Mouse (Mus musculus) hindbrain, embryonic 11.5 days (tissue): ENCODE data around the gene Flcn. TPM values are rescaled to one million over a fixed set of nuclear protein-coding genes. Genes with fewer than 3 reads are reported as not detected.

Experiments used
- ATAC-seq: fragments of 200-750 bp; cut with Nextera tagmentation; 2 replicates; pipeline ENCODE4 v1.8.0; 2017; ENCODE audit warnings: mild to moderate bottlenecking, moderate TSS enrichment, moderate library complexity; ENCODE audit not compliant: low FRiP score
- DNase-seq: peaks from one replicate; pipeline ENCODE4 v3.0.0-alpha.2; 2015; ENCODE audit warnings: low spot score
- H3K27ac ChIP-seq: fragments of 300-500 bp; sonication (generic); 2 replicates; pipeline ENCODE4 v1.5.1; 2014; ENCODE audit warnings: mild to moderate bottlenecking, low read depth, low read length
- H3K27me3 ChIP-seq: fragments of 300-500 bp; sonication (generic); 2 replicates; pipeline ENCODE4 v1.6.1; 2014; ENCODE audit warnings: mild to moderate bottlenecking, low read length, moderate library complexity, mixed read lengths; ENCODE audit not compliant: control insufficient read depth, insufficient read depth
- H3K36me3 ChIP-seq: fragments of 300-500 bp; sonication (generic); 2 replicates; pipeline ENCODE4 v1.6.1; 2014; ENCODE audit warnings: mild to moderate bottlenecking, low read length, moderate library complexity, mixed read lengths; ENCODE audit not compliant: control insufficient read depth, insufficient read depth
- H3K4me1 ChIP-seq: fragments of 300-500 bp; sonication (generic); replicated peaks from 2 replicates; pipeline ENCODE4 v1.6.1; 2014; ENCODE audit warnings: low read length, mixed read lengths; ENCODE audit not compliant: control insufficient read depth, insufficient read depth
- H3K4me2 ChIP-seq: fragments of 300-500 bp; sonication (generic); replicated peaks from 2 replicates; pipeline ENCODE4 v1.6.1; 2014; ENCODE audit warnings: mild to moderate bottlenecking, low read depth, low read length
- H3K4me3 ChIP-seq: fragments of 300-500 bp; sonication (generic); 2 replicates; pipeline ENCODE4 v1.5.1; 2014; ENCODE audit warnings: low read depth, low read length
- H3K9ac ChIP-seq: fragments of 300-500 bp; sonication (generic); 2 replicates; pipeline ENCODE4 v1.6.1; 2014; ENCODE audit warnings: low read depth, low read length
- H3K9me3 ChIP-seq: fragments of 300-500 bp; sonication (generic); 2 replicates; pipeline ENCODE4 v1.6.1; 2016; ENCODE audit warnings: low read length; ENCODE audit not compliant: control insufficient read depth
- WGBS: fragments of 180-500 bp; shearing (Covaris S2); extraction: QIAGEN DNeasy Blood & Tissue Kit; methylation state at CpG from one replicate; pipeline ENCODE4 v1.1.7; 2014; 5-methylcytosine and 5-hydroxymethylcytosine counted together
- polyA plus RNA-seq: library from polyadenylated mRNA; unstranded; fragments of >200 nt; fragmentation: Nextera tagmentation; extraction: Ambion mirVana; gene quantifications from 2 replicates; pipeline ENCODE4 v1.2.1, GENCODE M21; 2014

Gene Flcn
- polyA plus RNA-seq, 1 experiment from 2014 or later = 26.4 TPM

DNA sequence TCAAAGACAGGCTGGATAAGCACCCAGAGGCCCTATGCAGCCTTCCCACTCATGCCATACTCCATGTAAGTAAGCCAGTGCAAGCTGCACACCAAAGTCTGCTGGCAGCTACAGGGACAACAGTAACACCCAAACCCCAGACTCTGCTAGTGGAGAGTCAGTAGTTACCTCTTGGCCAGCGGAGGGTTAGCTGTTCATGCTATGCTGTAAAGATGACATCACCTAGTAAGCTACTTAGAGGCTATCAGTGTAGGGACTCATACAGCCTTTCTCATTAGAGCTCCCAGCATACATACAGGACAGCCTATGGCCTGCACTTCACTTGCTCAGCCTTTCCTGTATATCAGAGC, 31.0 kb downstream of the Flcn start:
- Histone ChIP-seq H3K4me3 (no peak overlapping the region), H3K9me3 (no peaks in the 10 kb centered on the region), H3K36me3 (0 out of 2 replicates have a peak, but pooled peaks cover 3% of the 10 kb centered on the region), H3K27me3 (no peaks in the 10 kb centered on the region), H3K4me1 (no peaks in the 10 kb centered on the region), H3K9ac (no peak overlapping the region), H3K27ac (no peak overlapping the region), H3K4me2 (no peak overlapping the region)
- no peak for DNase-seq
- ATAC-seq = no peak
- 74% methylated on average over 1 of the region's 1 CpGs for WGBS

DNA sequence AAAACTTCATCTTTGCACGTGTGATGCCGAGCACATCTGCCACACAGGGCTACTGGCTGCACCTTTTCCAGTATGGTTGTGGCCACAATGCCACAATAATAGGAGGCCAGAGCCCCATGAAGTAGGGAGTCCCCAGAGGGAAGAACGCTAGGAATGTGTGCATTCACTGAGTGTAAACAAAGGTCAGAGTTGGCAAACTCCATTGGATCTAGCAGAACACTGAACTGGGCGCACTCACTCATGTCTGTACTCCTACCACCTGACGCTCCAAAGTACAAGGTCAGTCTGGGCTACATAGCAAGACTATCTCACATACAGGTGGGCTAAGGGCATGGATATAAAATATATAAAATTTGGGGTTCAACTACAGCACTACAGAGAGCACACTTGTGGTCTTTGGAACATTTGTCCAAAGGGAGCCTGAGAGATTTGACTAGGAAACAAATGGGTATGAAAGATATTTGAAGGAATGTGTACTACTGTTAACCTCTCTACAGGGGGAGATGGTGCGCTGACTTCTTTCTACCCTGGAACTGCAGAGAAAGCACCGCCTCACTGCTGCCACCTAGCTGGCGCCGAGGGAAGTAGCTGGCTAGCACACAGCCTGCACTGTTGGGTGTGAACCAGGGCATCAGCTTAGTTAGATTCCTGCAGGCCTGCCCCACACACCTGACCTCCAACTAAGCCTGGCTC, 31.5 kb downstream of the Flcn start:
- no peak overlapping the region for H3K9ac ChIP-seq
- no peak overlapping the region for H3K27ac ChIP-seq
- H3K4me1 ChIP-seq = no peaks in the 10 kb centered on the region
- H3K4me3 ChIP-seq = no peak overlapping the region
- 56% methylated on average over 9 of the region's 9 CpGs for WGBS
- no peaks in the 10 kb centered on the region for H3K9me3 ChIP-seq
- peak; percentile 78 for DNase-seq
- H3K36me3 ChIP-seq = 0 out of 2 replicates have a peak, but pooled peaks cover 3% of the 10 kb centered on the region
- no peak overlapping the region for H3K4me2 ChIP-seq
- H3K27me3 ChIP-seq = no peaks in the 10 kb centered on the region
- ATAC-seq = no peak

DNA sequence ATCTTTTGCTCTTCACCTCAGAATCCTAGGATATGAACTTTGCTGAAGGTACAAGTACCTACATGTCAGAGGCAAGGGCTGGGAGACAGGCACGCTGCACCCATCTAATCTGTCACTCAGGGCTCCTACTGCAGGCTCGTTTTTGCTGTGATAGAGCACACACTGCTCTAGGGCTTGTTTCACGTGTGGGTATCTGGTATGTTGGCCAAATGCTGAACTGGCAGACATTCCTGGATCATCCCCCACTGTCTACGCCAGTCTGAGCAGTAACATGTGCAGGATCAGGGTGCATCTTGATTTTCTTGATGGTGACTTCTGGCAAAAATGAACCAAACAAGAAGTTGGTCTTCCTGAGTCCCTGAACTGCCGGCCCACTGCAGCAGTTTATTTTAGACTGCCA, 32.6 kb downstream of the Flcn start:
- Histone ChIP-seq H3K9me3 (no peaks in the 10 kb centered on the region), H3K4me3 (no peak overlapping the region), H3K4me1 (no peaks in the 10 kb centered on the region), H3K36me3 (0 out of 2 replicates have a peak, but pooled peaks cover 4% of the 10 kb centered on the region), H3K27me3 (no peaks in the 10 kb centered on the region), H3K9ac (no peak overlapping the region), H3K4me2 (no peak overlapping the region), H3K27ac (no peak overlapping the region)
- ATAC-seq = no peak
- 90% methylated on average over 5 of the region's 5 CpGs for WGBS
- DNase-seq = no peak

DNA sequence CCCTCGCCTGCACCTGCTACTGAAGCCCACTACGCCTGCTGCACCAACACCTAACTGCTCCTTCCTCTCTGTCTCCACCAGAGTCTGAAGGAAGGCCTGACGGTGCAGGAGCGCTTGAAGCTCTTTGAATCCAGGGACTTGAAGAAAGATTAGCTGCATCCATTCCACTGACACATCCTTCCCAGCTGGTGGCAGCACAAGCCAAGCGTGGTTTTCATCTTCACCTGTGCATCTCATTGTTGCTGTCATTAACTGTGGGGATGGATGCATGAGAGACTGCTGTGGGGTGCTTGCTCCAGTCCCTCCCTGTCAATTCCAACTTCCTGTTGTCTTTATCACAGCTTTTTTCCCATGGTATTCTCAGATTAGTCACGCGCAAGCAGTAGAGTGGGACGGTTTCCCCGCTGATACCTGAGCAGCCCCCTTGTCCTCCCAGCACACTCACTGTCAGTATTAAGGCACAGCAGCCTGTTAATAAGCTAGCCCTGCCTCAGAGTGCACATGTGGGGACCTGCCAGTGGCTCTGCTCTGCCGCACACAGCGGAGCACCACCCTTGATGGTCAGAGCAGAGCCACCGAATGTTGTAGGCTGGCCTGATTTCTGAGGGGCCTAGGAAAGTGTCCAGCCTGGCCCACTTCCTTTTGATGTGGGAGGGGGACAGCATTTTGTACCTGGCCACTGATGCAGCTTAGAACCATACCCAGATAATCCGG, 34.2 kb downstream of the Flcn start:
- Histone ChIP-seq H3K36me3 (peaks cover 13% of the 10 kb centered on the region; the same call in 1 of the 2 replicates), H3K27ac (no peak overlapping the region), H3K4me2 (no peak overlapping the region), H3K27me3 (no peaks in the 10 kb centered on the region), H3K4me1 (no peaks in the 10 kb centered on the region), H3K9me3 (no peaks in the 10 kb centered on the region), H3K4me3 (no peak overlapping the region), H3K9ac (no peak overlapping the region)
- WGBS = 89% methylated on average over 13 of the region's 13 CpGs
- DNase-seq (no peak), ATAC-seq (no peak)

DNA sequence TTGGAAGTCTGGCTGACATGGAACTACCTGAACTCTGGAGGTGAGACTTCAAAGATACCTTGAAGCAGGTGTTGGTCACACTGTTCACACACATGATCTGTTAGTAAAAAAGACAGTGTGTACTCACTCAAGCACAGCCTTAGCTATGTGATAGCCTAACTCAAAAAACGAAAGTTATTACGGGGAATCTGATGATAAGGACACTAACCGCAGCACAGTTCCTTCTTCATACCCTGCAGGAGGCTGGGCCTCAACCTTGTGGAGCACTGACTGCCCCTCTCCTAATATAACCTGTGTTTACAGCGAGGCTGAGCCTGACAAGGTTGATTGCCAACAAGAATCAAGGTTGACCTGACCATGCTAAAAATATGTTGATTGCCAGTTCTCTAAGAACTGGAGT, 35.3 kb downstream of the Flcn start:
- H3K4me3 ChIP-seq = no peak overlapping the region
- H3K9ac ChIP-seq = no peak overlapping the region
- ATAC-seq = no peak
- WGBS = 93% methylated on average over 4 of the region's 4 CpGs
- H3K27ac ChIP-seq = no peak overlapping the region
- no peaks in the 10 kb centered on the region for H3K4me1 ChIP-seq
- peaks cover 20% of the 10 kb centered on the region; the same call in 1 of the 2 replicates for H3K36me3 ChIP-seq
- H3K9me3 ChIP-seq = no peaks in the 10 kb centered on the region
- DNase-seq = no peak
- H3K27me3 ChIP-seq = no peaks in the 10 kb centered on the region
- no peak overlapping the region for H3K4me2 ChIP-seq

DNA sequence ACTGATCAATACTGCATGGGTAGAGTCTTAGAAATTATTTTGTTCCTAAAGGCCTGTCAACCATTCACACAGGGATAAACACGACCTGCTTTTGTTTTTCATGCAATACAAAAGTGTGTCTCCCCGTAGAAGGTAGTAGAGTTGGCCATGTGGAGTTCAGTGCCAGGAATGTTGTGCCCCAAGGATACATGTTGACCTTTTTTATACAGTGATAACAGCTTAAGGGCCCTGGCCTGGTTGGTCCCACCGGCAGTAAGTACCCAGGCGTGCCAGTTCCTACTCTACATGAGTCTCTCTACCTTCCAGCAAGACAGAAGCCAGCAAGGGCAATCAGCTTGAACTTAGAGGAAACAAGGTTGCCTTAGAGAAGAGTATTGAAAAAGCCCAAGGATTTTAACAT, 36.9 kb downstream of the Flcn start:
- H3K27ac ChIP-seq = no peak overlapping the region
- ATAC-seq = no peak

DNA sequence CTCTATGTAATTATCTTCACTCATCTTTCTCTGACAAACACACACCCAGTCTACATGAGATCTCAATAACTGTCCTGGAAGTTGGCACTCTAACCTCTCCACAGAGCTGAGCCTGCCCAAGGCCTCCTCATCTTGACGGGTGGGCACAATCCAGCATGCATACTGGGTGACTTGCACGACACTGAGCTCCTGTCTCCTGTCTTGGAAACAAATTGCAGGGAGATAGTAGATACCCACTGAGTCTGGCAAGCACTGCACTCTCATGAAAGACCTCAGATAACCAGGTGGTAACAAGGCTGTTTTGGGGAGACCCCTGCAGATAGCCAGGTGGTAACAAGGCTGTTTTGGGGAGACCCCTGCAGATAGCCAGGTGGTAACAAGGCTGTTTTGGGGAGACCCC, 37.5 kb downstream of the Flcn start:
- H3K27me3 ChIP-seq = no peaks in the 10 kb centered on the region
- ATAC-seq = no peak
- WGBS = 88% methylated on average over 2 of the region's 2 CpGs
- H3K4me2 ChIP-seq = no peak overlapping the region
- no peaks in the 10 kb centered on the region for H3K9me3 ChIP-seq
- H3K4me3 ChIP-seq = no peak overlapping the region
- DNase-seq = no peak
- no peak overlapping the region for H3K27ac ChIP-seq
- H3K36me3 ChIP-seq = peaks cover 23% of the 10 kb centered on the region; the same call in 1 of the 2 replicates
- H3K9ac ChIP-seq = no peak overlapping the region
- H3K4me1 ChIP-seq = no peaks in the 10 kb centered on the region

More for the DNA sequence above, 36.9 kb downstream of the Flcn start:
- H3K4me3 ChIP-seq = no peak overlapping the region
- no peaks in the 10 kb centered on the region for H3K9me3 ChIP-seq
- no peaks in the 10 kb centered on the region for H3K4me1 ChIP-seq
- WGBS = 93% methylated on average over 4 of the region's 4 CpGs
- no peak overlapping the region for H3K4me2 ChIP-seq
- DNase-seq = no peak
- H3K36me3 ChIP-seq = peaks cover 20% of the 10 kb centered on the region; the same call in 1 of the 2 replicates
- no peak overlapping the region for H3K9ac ChIP-seq
- no peaks in the 10 kb centered on the region for H3K27me3 ChIP-seq

DNA sequence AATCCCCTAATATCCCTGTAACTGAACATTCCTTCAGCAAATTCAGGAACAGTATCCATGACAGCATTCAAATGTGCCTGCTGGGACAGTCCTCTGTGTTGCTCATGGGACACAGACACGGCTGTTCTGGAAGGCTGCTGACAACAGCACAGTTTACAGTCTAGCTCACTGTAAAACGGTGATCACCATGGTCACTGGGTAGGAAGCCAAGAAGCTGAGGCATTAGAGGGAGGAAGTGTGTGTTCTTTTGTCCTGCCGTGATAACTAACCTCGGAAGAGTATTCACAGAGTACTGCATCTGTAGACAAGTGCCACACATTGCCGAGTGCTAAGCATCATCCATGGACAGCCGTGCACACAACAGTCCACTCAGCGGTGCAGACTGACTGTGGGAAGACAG, 39.1 kb downstream of the Flcn start:
- Histone ChIP-seq H3K27me3 (no peaks in the 10 kb centered on the region), H3K9ac (no peak overlapping the region), H3K27ac (no peak overlapping the region), H3K4me1 (no peaks in the 10 kb centered on the region), H3K9me3 (no peaks in the 10 kb centered on the region), H3K4me3 (no peak overlapping the region), H3K4me2 (no peak overlapping the region), H3K36me3 (peaks cover 27% of the 10 kb centered on the region; the same call in 1 of the 2 replicates)
- 93% methylated on average over 7 of the region's 7 CpGs for WGBS
- DNase-seq (no peak), ATAC-seq (no peak)

DNA sequence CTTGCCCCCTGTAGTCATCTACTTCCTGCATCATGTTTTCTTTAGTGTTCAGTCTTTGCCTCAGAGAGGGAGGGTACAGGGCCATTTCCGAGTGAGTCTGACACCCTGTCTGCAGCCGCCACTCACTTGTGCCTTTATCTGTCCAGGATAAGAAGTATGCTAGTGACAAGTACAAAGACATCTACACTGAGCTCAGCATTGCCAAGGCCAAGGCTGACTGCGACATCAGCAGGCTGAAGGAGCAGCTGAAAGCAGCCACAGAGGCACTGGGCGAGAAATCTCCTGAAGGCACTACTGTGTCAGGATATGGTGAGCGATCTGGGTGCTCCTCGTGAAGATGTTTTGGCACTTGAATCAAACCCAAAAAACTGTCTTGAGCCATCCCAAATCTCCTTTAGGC, 40.1 kb downstream of the Flcn start:
- Histone ChIP-seq H3K4me2 (no peak overlapping the region), H3K4me3 (no peak overlapping the region), H3K36me3 (peaks cover 29% of the 10 kb centered on the region; the same call in 1 of the 2 replicates), H3K9me3 (no peaks in the 10 kb centered on the region), H3K27me3 (no peaks in the 10 kb centered on the region), H3K27ac (no peak overlapping the region), H3K4me1 (no peaks in the 10 kb centered on the region), H3K9ac (no peak overlapping the region)
- 93% methylated on average over 6 of the region's 6 CpGs for WGBS
- DNase-seq (no peak), ATAC-seq (no peak)
